Mouse (Mus musculus) limb, embryonic 11.5 days (tissue): ENCODE measurements around the gene Gstm1. TPM values are rescaled to one million over a fixed set of nuclear protein-coding genes. Genes with fewer than 3 reads are reported as not detected.
"Not testable (repeated sequence)": the region's sequence is repeated elsewhere in the genome, so short reads cannot be mapped to it uniquely, and the experiment has no call there.

Source experiments
- ATAC-seq: fragments of 200-750 bp; cut with Nextera tagmentation; 2 replicates; pipeline ENCODE4 v1.8.0; 2017; ENCODE audit warnings: low read depth; ENCODE audit not compliant: insufficient number of reproducible peaks, low FRiP score, low TSS enrichment
- DNase-seq: peaks from one replicate; pipeline ENCODE4 v3.0.0-alpha.2; 2015; ENCODE audit warnings: low spot score
- H3K27ac ChIP-seq: fragments of 300-500 bp; sonication (generic); replicated peaks from 2 replicates; pipeline ENCODE4 v1.5.1; 2014; ENCODE audit warnings: low read depth, mild to moderate bottlenecking, low read length
- H3K27me3 ChIP-seq: fragments of 300-500 bp; sonication (generic); 2 replicates; pipeline ENCODE4 v1.6.1; 2014; ENCODE audit warnings: mild to moderate bottlenecking, low read length, mixed read lengths; ENCODE audit not compliant: control insufficient read depth, insufficient read depth
- H3K36me3 ChIP-seq: fragments of 300-500 bp; sonication (generic); 2 replicates; pipeline ENCODE4 v1.6.1; 2014; ENCODE audit warnings: mild to moderate bottlenecking, low read length, moderate library complexity, mixed read lengths; ENCODE audit not compliant: control insufficient read depth, insufficient read depth
- H3K4me1 ChIP-seq: fragments of 300-500 bp; sonication (generic); 2 replicates; pipeline ENCODE4 v1.6.1; 2014; ENCODE audit warnings: low read length, mixed read lengths; ENCODE audit not compliant: control insufficient read depth, insufficient read depth
- H3K4me2 ChIP-seq: fragments of 300-500 bp; sonication (generic); 2 replicates; pipeline ENCODE4 v1.6.1; 2014; ENCODE audit warnings: low read depth, mild to moderate bottlenecking, moderate library complexity; ENCODE audit not compliant: severe bottlenecking
- H3K4me3 ChIP-seq: fragments of 300-500 bp; sonication (generic); 2 replicates; pipeline ENCODE4 v1.5.1; 2014; ENCODE audit warnings: low read depth, low read length
- H3K9ac ChIP-seq: fragments of 300-500 bp; sonication (generic); 2 replicates; pipeline ENCODE4 v1.6.1; 2014; ENCODE audit warnings: mild to moderate bottlenecking, low read length
- H3K9me3 ChIP-seq: fragments of 300-500 bp; sonication (generic); 2 replicates; pipeline ENCODE4 v1.6.1; 2016; ENCODE audit warnings: low read length; ENCODE audit not compliant: control insufficient read depth
- WGBS: fragments of 180-500 bp; shearing (Covaris S2); extraction: QIAGEN DNeasy Blood & Tissue Kit; methylation state at CpG from one replicate; pipeline ENCODE4 v1.1.7; 2014; 5-methylcytosine and 5-hydroxymethylcytosine counted together
- polyA plus RNA-seq: library from polyadenylated mRNA; unstranded; fragments of >200 nt; fragmentation: Nextera tagmentation; extraction: Ambion mirVana; gene quantifications from 2 replicates; pipeline ENCODE4 v1.2.1, GENCODE M21; 2014

The Gstm1 gene
- polyA plus RNA-seq, 1 experiment from 2014 or later: 33.9 TPM

DNA sequence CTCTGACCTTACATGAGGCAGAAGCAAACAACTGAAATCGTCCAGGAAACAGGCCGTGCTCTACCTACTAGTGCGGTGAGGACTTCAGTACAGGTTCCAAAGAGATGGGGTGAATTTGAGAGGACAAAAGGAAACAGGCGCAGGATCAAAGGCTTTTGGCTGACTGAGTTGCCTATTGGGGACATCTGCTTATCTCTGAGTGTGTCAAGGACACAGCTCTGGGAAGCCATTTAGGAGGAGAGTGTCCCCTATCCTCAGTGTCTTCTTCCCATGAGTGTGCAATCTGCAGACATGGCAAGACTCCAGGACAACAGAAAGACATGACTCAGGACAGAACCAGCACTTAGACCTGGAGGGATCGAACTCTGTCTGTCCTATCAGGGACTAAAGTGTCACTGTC lies 33.3 kb downstream of the Gstm1 start:
- WGBS: 74% methylated on average over 5 of the region's 5 CpGs
- no peak for DNase-seq
- no peak overlapping the region for H3K4me3 ChIP-seq
- no peak for ATAC-seq
- no peaks in the 10 kb centered on the region for H3K4me1 ChIP-seq
- no peak overlapping the region for H3K27ac ChIP-seq
- no peaks in the 10 kb centered on the region for H3K36me3 ChIP-seq
- H3K9me3 ChIP-seq: no peaks in the 10 kb centered on the region
- H3K9ac ChIP-seq: no peak overlapping the region
- no peaks in the 10 kb centered on the region for H3K27me3 ChIP-seq
- no peak overlapping the region for H3K4me2 ChIP-seq

DNA sequence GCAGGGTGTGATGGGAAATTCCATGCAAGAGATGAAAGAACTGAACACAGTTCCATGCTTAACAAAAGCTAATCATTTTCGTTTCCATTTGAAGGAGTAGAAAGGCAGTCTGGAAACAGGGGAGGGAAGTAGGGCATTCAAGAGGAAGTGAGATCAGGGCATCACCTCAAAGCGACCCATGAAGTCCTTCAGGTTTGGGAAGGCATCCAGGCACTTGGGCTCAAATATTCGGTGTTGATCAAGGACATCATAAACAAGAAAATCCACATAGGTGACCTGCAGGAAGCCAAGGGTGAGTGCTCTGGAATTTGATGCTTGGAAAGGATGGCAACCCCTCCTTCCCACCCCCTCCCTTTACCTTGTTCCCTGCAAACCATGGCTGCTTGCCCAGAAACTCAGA lies 34.0 kb downstream of the Gstm1 start:
- DNase-seq (no peak), ATAC-seq (no peak)
- WGBS: 80% methylated on average over 3 of the region's 3 CpGs
- Histone ChIP-seq H3K4me3 (no peak overlapping the region), H3K27ac (no peak overlapping the region), H3K4me1 (no peaks in the 10 kb centered on the region), H3K36me3 (no peaks in the 10 kb centered on the region), H3K9me3 (no peaks in the 10 kb centered on the region), H3K27me3 (no peaks in the 10 kb centered on the region), H3K9ac (no peak overlapping the region), H3K4me2 (no peak overlapping the region)

DNA sequence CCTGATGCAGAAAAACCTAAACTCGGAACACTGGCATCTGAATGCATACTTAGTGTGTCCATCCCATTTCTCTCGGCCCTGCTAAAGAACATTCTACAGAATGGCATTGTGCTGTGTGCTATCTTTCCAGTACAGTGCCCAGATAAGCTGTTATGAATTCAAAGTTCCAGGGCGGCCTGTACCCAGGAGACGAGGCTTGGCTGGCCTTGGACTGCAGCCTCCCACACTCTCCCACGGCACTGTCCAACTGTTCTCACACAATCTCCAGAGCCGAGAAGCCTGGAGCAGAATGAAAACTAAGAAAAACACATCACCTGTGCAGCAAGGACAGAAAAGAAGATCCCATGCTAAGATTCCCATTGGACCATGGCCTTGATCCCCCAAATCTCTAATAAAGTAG lies 35.0 kb downstream of the Gstm1 start:
- Histone ChIP-seq H3K9ac (no peak overlapping the region), H3K4me1 (no peaks in the 10 kb centered on the region), H3K4me2 (no peak overlapping the region), H3K27ac (no peak overlapping the region), H3K27me3 (no peaks in the 10 kb centered on the region), H3K36me3 (no peaks in the 10 kb centered on the region), H3K9me3 (no peaks in the 10 kb centered on the region), H3K4me3 (no peak overlapping the region)
- 87% methylated on average over 6 of the region's 6 CpGs for WGBS
- DNase-seq (no peak), ATAC-seq (no peak)

DNA sequence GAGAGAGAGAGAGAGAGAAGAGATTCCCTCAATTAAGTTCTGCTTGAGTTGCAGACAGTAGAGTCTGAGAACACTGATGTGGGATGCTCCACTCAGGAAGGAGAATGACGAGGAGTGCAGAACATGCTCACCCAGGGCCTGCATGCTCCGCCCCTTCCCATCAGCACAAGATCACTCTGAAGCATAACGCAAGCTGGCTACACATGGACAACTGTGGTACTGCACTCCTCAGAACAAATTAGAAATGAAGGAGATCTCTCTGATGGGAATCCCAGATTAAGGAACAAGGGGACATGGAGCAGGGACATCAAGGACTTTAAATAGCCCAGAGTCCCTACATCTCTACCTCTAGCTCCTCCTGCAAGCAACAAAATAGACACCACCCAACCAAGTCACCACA lies 36.5 kb downstream of the Gstm1 start:
- Histone ChIP-seq H3K4me2 (no peak overlapping the region), H3K27ac (no peak overlapping the region)
- WGBS: 80% methylated on average over 3 of the region's 3 CpGs

DNA sequence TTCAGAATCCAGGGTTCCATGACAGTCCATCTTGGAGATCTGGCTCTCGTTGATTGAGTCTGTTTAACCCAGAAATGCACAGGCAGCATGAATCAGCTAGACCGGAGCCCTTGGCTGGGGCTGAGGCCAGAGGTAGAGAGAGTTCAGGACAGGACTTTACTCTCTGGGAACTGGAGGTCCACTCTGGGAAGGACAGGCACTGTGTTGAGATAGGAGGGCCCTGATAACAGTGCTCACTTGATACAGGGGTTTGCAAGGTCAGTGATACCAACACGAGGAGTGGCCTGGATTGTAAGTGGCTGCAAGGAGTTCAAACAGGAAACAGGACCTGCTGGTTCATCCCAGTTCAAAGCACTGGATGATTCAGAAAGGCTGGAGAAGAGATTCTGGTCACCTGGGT lies 40.1 kb downstream of the Gstm1 start:
- 78% methylated on average over 3 of the region's 3 CpGs for WGBS
- ATAC-seq (no peak), DNase-seq (no peak)
- Histone ChIP-seq H3K9ac (no peak overlapping the region), H3K4me1 (no peaks in the 10 kb centered on the region), H3K27ac (no peak overlapping the region), H3K36me3 (no peaks in the 10 kb centered on the region), H3K9me3 (no peaks in the 10 kb centered on the region), H3K4me2 (no peak overlapping the region), H3K27me3 (no peaks in the 10 kb centered on the region), H3K4me3 (no peak overlapping the region)

More for the DNA sequence above, 36.5 kb downstream of the Gstm1 start:
- H3K4me1 ChIP-seq: no peaks in the 10 kb centered on the region
- no peak for ATAC-seq
- no peaks in the 10 kb centered on the region for H3K36me3 ChIP-seq
- no peaks in the 10 kb centered on the region for H3K27me3 ChIP-seq
- H3K9ac ChIP-seq: no peak overlapping the region
- no peaks in the 10 kb centered on the region for H3K9me3 ChIP-seq
- no peak for DNase-seq
- H3K4me3 ChIP-seq: no peak overlapping the region

DNA sequence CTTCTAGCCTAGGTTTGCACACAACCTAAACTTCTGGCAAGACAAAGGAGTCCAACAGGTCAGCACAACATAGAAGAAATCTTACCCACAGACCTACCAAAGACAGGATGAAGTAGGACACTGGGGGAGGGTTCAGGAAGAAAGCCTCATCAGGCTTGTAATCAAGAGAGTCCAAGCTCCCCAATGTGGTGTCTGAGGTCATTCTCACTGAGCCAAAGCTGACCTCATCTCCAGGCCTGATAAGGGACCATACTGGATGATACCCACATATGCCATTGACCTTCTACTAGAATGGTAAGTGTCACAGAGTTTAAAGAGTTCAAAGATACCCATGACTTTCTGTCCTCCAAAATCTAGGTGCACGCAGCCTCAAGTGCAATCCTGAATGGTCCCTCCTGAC lies 43.5 kb downstream of the Gstm1 start:
- Histone ChIP-seq H3K9ac (no peak overlapping the region), H3K27ac (no peak overlapping the region), H3K4me2 (no peak overlapping the region), H3K4me3 (no peak overlapping the region), H3K9me3 (no peaks in the 10 kb centered on the region), H3K27me3 (no peaks in the 10 kb centered on the region), H3K4me1 (no peaks in the 10 kb centered on the region), H3K36me3 (no peaks in the 10 kb centered on the region)
- no peak for DNase-seq
- WGBS: 92% methylated on average over 1 of the region's 1 CpGs
- no peak for ATAC-seq

DNA sequence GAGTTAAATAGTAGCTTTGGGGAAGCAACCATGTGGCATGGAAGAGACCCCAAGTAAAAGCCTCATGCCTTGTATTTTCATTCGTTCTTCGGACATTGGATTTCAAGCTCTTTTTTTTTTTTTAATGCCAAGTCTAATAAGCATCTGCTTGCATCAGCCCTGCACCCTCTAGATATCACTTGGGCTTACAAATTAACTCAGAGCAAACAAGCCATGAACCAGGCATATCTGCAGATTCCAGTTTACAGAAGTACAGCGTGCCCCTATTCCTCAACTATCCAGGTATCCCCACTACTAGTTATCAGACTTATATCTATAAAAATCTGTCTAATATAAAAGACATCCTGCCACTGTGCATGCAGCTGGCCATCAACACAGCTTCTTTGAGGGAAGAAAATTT lies 45.7 kb downstream of the Gstm1 start:
- H3K9ac ChIP-seq: no peak overlapping the region
- H3K27ac ChIP-seq: no peak overlapping the region
- H3K4me2 ChIP-seq: no peak overlapping the region
- DNase-seq: no peak
- no peak for ATAC-seq
- H3K9me3 ChIP-seq: no peaks in the 10 kb centered on the region
- H3K27me3 ChIP-seq: no peaks in the 10 kb centered on the region
- no peak overlapping the region for H3K4me3 ChIP-seq
- no peaks in the 10 kb centered on the region for H3K4me1 ChIP-seq
- no peaks in the 10 kb centered on the region for H3K36me3 ChIP-seq
- WGBS: 88% methylated on average over 3 of the region's 3 CpGs

DNA sequence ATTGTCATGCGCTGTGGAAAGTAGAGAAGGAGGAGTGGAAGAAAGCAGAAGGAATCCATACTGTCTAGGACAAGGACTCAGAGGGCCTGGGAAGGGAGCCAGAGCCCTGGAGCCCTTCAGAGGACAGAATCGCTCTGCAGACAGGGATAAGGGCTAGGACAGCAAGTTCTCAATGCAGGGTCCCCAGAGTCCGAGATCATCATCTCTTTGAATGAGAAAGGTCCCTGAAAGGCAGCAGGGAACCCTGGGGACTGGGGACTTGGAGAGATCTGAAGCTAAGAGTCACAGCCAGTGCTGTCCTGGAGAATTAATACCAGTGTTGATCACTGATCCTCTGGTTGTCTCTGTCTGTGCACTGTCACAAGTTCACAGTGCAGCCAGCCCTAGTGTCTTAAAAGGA lies 46.7 kb downstream of the Gstm1 start:
- not testable (repeated sequence) for H3K9ac ChIP-seq, H3K36me3 ChIP-seq, H3K4me2 ChIP-seq, H3K9me3 ChIP-seq, H3K4me3 ChIP-seq, DNase-seq, H3K4me1 ChIP-seq, H3K27ac ChIP-seq, H3K27me3 ChIP-seq, ATAC-seq
- 59% methylated on average over 3 of the region's 3 CpGs for WGBS

DNA sequence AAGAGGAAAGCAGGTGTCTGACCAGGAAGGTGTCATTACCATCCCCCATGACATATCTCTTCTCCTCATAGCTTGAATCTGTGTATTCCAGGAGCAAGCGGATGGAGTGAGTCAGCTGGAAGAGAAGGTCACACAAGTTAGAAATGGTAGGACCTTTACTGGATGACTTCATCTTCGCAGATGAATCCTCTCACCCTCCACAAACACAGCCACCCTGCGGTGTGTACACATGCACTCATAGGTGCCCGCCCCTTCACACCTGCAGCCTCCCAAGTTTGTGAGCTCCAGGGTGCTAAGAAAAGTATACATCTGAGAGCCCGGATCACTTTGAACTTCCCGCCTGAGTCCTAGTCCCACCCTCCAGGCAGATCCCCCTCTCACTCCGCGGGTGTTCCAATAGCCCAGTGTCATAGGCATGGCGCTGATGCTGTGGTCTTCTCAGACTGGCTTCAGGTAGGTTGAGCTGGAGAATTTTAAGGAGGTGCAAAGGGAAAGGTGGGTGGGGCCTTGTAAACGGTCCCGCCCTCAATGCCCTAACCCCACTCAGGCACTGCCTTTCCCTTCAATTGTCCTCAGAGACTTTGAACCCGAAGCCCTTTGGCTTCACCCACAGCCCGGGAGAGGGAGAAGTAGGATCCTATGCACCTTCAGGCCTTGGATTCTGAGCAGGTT lies 48.9 kb downstream of the Gstm1 start, which contains the start of gene Gstm3:
Gstm3 (minus strand) TSS at position 560 of the 672 bp plus-strand sequence.
- H3K27me3 ChIP-seq: no peaks in the 10 kb centered on the region
- H3K9ac ChIP-seq: no peak within 1 kb of the TSS
- H3K36me3 ChIP-seq: no peaks in the 10 kb centered on the region
- H3K9me3 ChIP-seq: no peaks in the 10 kb centered on the region
- no peak within 1 kb of the TSS for H3K4me3 ChIP-seq
- H3K4me2 ChIP-seq: no peak within 1 kb of the TSS
- H3K27ac ChIP-seq: no peak within 1 kb of the TSS
- 47% methylated on average over 13 of the region's 13 CpGs for WGBS
- H3K4me1 ChIP-seq: no peaks in the 10 kb centered on the region
- 0 out of 2 replicates have a peak, but pooled peaks have one; percentile 13 for ATAC-seq
- no peak for DNase-seq
